Mouse (Mus musculus) neural tube, embryonic 14.5 days (tissue): Measurements from ENCODE around the gene Idua. TPM values are rescaled to one million over a fixed set of nuclear protein-coding genes. Genes with fewer than 3 reads are reported as not detected.

Experiments
- ATAC-seq: fragments of 200-750 bp; cut with Nextera tagmentation; 2 replicates; pipeline ENCODE4 v1.8.0; 2017; ENCODE audit warnings: low read depth, mild to moderate bottlenecking, moderate TSS enrichment, moderate library complexity
- H3K27ac ChIP-seq: fragments of 300-500 bp; sonication (generic); 2 replicates; pipeline ENCODE4 v1.5.1; 2014; ENCODE audit warnings: low read depth, mild to moderate bottlenecking, control low read depth, low read length, moderate library complexity, mixed read lengths
- H3K27me3 ChIP-seq: fragments of 300-500 bp; sonication (generic); 2 replicates; pipeline ENCODE4 v1.6.1; 2014; ENCODE audit warnings: low read length; ENCODE audit not compliant: control insufficient read depth, insufficient read depth
- H3K36me3 ChIP-seq: fragments of 300-500 bp; sonication (generic); 2 replicates; pipeline ENCODE4 v1.6.1; 2014; ENCODE audit warnings: low read length, mixed read lengths; ENCODE audit not compliant: control insufficient read depth, insufficient read depth
- H3K4me1 ChIP-seq: fragments of 300-500 bp; sonication (generic); 2 replicates; pipeline ENCODE4 v1.6.1; 2014; ENCODE audit warnings: low read length; ENCODE audit not compliant: control insufficient read depth, insufficient read depth
- H3K4me2 ChIP-seq: fragments of 300-500 bp; sonication (generic); 2 replicates; pipeline ENCODE4 v1.6.1; 2014; ENCODE audit warnings: mild to moderate bottlenecking, low read depth, low read length, control low read depth
- H3K4me3 ChIP-seq: fragments of 300-500 bp; sonication (generic); 2 replicates; pipeline ENCODE4 v1.5.1; 2014; ENCODE audit warnings: low read depth, low read length, control low read depth, mixed read lengths
- H3K9ac ChIP-seq: fragments of 300-500 bp; sonication (generic); replicated peaks from 2 replicates; pipeline ENCODE4 v1.6.1; 2014; ENCODE audit warnings: low read depth, mild to moderate bottlenecking, control low read depth, low read length, mixed read lengths
- H3K9me3 ChIP-seq: fragments of 300-500 bp; sonication (generic); 2 replicates; pipeline ENCODE4 v1.6.1; 2016; ENCODE audit warnings: low read length; ENCODE audit not compliant: control insufficient read depth
- WGBS: fragments of 180-500 bp; shearing (Covaris S2); extraction: QIAGEN DNeasy Blood & Tissue Kit; methylation state at CpG from one replicate; pipeline ENCODE4 v1.1.7; 2014; 5-methylcytosine and 5-hydroxymethylcytosine counted together
- polyA plus RNA-seq: library from polyadenylated mRNA; unstranded; fragments of >200 nt; fragmentation: Nextera tagmentation; extraction: Ambion mirVana; gene quantifications from 2 replicates; pipeline ENCODE4 v1.2.1, GENCODE M21; 2014

Idua gene
- polyA plus RNA-seq, 1 experiment from 2014 or later: 12.2 TPM

DNA sequence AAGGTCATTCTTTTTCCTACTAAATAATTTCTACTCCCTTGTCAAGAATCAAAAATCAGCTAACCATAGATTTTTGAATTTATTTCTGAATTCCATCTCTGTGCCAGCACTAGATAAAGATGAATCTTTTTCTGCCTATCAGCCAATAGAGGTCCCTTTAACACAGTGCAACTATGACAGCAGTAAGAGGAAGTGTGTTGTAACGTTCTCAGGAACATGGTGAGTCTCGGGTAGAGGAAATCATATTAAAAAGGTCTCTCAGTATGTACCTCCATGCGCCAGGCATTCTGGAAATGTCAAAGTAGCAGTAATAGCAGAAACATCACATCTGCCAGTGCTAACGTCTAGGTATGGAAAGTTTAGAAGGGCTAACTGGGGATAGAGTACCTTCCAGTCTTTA, 24.0 kb upstream of the Idua start:
- no peak for ATAC-seq
- no peak overlapping the region for H3K9ac ChIP-seq
- H3K4me2 ChIP-seq: no peak overlapping the region
- no peaks in the 10 kb centered on the region for H3K27me3 ChIP-seq
- H3K4me1 ChIP-seq: no peaks in the 10 kb centered on the region
- 81% methylated on average over 4 of the region's 4 CpGs for WGBS
- no peak overlapping the region for H3K27ac ChIP-seq
- H3K4me3 ChIP-seq: no peak overlapping the region
- no peaks in the 10 kb centered on the region for H3K9me3 ChIP-seq
- H3K36me3 ChIP-seq: no peaks in the 10 kb centered on the region

DNA sequence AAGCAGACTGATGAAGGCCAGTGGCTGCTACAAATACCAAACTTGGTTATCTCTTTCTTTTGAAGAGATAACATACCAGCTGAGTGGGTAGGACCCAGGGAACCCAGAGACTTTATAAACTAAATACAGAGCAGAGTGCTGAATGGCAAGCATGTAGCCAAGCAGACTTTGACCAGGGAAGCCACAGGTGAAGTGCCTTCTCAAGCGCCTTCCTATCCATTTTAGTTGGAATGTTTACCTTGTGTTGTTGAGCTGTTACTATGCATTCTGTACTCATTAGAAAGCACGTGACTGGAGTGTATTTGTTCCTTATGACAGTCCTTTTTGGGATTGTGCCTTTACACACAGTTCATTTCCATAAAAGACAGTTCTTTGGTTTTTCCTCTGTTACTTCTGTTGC, 16.5 kb upstream of the Idua start:
- Histone ChIP-seq H3K36me3 (peaks cover 16% of the 10 kb centered on the region; the same call in 1 of the 2 replicates), H3K27ac (no peak overlapping the region), H3K4me1 (no peaks in the 10 kb centered on the region), H3K9ac (no peak overlapping the region), H3K9me3 (no peaks in the 10 kb centered on the region), H3K4me2 (no peak overlapping the region), H3K27me3 (no peaks in the 10 kb centered on the region), H3K4me3 (no peak overlapping the region)
- no peak for ATAC-seq
- WGBS: 80% methylated on average over 2 of the region's 2 CpGs

DNA sequence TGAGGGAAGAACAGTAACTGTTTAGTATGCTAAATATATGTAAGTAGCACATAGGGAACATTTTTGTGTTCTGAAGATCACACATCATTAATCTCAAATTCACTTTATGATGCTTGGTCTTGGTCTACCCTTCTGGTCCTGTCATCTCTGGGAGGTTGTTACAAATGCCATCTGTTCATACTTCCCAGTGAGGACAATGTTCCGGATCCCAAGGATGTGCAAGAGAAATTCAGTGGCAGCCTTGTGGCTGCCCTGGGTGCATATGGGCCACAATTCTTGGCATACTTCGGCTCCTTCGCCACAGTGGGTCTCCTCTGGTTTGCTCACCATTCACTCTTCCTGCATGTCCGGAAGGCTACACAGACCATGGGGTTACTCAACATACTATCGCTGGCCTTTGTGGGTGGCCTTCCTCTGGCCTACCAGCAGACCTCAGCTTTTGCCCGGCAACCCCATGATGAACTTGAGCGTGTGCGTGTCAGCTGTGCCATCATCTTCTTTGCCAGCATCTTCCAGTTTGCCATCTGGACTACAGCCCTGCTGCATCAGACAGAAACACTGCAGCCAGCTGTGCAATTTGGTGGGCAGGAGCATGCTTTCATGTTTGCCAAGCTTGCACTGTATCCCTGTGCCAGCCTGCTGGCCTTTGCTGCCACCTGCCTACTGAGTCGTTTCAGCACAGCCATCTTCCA, 14.3 kb upstream of the Idua start:
- Histone ChIP-seq H3K9ac (no peak overlapping the region), H3K4me1 (no peaks in the 10 kb centered on the region), H3K27ac (peak overlapping the region; percentile 10; the same call in 1 of the 2 replicates), H3K4me2 (no peak overlapping the region), H3K27me3 (no peaks in the 10 kb centered on the region), H3K36me3 (peaks cover 32% of the 10 kb centered on the region; the same call in 1 of the 2 replicates), H3K4me3 (no peak overlapping the region), H3K9me3 (no peaks in the 10 kb centered on the region)
- WGBS: 88% methylated on average over 9 of the region's 9 CpGs
- 0 out of 2 replicates have a peak, but pooled peaks have one; percentile 16 for ATAC-seq

DNA sequence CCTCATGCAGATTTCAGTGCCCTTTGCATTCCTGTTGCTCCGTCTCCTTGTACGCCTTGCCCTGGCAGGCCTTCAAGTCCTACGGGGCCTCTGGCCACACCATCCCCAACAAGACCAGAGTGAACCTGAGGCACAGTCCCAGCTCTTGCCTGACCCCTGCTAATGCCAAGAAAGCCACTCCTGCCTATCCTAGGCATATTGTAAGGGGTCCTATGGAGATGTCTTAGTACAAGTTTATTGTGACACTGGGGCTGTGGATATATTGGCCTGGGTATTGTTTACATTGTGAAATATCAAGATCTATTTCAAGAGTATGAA, 13.8 kb upstream of the Idua start:
- 95% methylated on average over 3 of the region's 3 CpGs for WGBS
- no peak for ATAC-seq

GRCm38 (mm10) chr5:108647311-108647710, 12.8 kb upstream of the Idua start:
- Histone ChIP-seq H3K36me3 (peaks cover 32% of the 10 kb centered on the region; the same call in 1 of the 2 replicates), H3K9ac (no peak overlapping the region), H3K4me3 (no peak overlapping the region), H3K4me1 (no peaks in the 10 kb centered on the region), H3K27ac (no peak overlapping the region), H3K27me3 (no peaks in the 10 kb centered on the region), H3K4me2 (no peak overlapping the region), H3K9me3 (no peaks in the 10 kb centered on the region)
- no peak for ATAC-seq
- WGBS: 90% methylated on average over 2 of the region's 2 CpGs

More for the DNA sequence above, 13.8 kb upstream of the Idua start:
- peaks cover 32% of the 10 kb centered on the region; the same call in 1 of the 2 replicates for H3K36me3 ChIP-seq
- H3K4me3 ChIP-seq: no peak overlapping the region
- no peak overlapping the region for H3K4me2 ChIP-seq
- H3K27ac ChIP-seq: peak overlapping the region; percentile 10; the same call in 1 of the 2 replicates
- no peaks in the 10 kb centered on the region for H3K27me3 ChIP-seq
- no peaks in the 10 kb centered on the region for H3K4me1 ChIP-seq
- no peaks in the 10 kb centered on the region for H3K9me3 ChIP-seq
- no peak overlapping the region for H3K9ac ChIP-seq

DNA sequence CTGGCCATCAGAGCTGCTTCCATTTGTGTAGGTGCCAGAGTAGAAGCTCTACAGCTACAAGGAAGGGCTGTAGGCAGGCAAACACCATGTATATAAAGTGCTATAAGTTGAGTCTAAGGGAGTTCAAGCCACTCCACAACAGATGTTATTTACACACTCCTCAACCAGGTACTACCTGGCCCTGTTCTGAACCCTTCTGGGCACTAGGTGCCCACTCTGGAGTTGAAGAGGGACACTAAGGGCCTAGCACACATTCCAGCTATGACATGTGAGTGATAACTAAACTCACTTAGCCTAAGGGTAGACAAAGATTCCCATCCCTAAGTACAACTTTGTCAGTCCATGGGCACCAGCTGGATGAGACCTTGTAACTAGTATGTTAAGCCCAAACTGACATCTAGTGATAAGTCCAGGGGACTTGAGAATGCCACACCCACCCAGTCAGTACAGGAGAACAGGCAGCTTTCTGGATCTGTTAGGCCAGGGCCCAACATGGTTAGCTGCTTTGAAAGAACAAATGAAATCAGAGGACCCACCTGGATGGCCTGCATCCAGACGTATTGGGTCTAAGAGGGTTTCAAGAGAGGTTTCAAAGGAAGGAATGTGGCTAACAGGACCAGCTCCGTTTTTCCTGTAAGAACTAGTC, 12.2 kb upstream of the Idua start:
- WGBS: 91% methylated on average over 2 of the region's 2 CpGs
- H3K4me3 ChIP-seq: no peak overlapping the region
- no peak overlapping the region for H3K4me2 ChIP-seq
- H3K9me3 ChIP-seq: no peaks in the 10 kb centered on the region
- ATAC-seq: no peak
- H3K36me3 ChIP-seq: peaks cover 34% of the 10 kb centered on the region
- H3K4me1 ChIP-seq: no peaks in the 10 kb centered on the region
- H3K9ac ChIP-seq: no peak overlapping the region
- H3K27me3 ChIP-seq: no peaks in the 10 kb centered on the region
- H3K27ac ChIP-seq: no peak overlapping the region

GRCm38 (mm10) chr5:108648937-108649576, 11.1 kb upstream of the Idua start:
- H3K27ac ChIP-seq: no peak overlapping the region
- H3K36me3 ChIP-seq: peaks cover 44% of the 10 kb centered on the region
- H3K27me3 ChIP-seq: no peaks in the 10 kb centered on the region

GRCm38 (mm10) chr5:108650341-108650740, 9.8 kb upstream of the Idua start:
- H3K9me3 ChIP-seq: no peaks in the 10 kb centered on the region

More at GRCm38 (mm10) chr5:108648937-108649576, 11.1 kb upstream of the Idua start:
- WGBS: 93% methylated on average over 11 of the region's 11 CpGs
- Histone ChIP-seq H3K4me1 (no peaks in the 10 kb centered on the region), H3K9me3 (no peaks in the 10 kb centered on the region), H3K9ac (no peak overlapping the region), H3K4me2 (no peak overlapping the region), H3K4me3 (no peak overlapping the region)
- ATAC-seq: no peak

DNA sequence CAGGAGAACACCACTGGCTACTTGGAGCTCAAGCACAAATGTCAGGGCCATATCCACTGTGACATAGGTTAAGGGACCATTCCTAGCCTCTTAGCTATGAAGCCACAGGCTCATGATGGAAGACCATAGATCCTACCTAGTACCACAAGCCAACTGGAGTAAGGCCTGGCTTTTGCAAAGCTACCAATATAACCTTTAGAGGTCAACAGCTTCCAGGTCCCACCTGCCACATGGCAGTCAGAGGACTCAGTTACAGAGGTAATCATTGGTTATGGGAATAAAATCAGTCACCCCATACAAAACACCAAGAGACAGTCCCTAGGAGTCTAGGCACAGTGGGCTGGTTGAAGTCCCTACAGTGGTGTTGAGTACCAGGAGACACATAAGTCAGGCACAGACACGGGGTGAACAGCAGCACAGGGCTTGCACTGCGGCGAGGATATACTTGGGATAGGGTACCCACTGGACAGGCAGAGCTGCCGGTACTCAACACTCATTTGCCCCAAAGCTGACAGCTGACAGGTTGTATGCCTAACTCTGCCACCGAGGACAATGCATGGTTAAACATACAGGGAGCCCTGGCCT, 8.9 kb upstream of the Idua start:
- WGBS: 84% methylated on average over 5 of the region's 5 CpGs
- H3K4me3 ChIP-seq: no peak overlapping the region
- no peaks in the 10 kb centered on the region for H3K9me3 ChIP-seq
- H3K27me3 ChIP-seq: no peaks in the 10 kb centered on the region
- no peak overlapping the region for H3K9ac ChIP-seq
- H3K4me2 ChIP-seq: no peak overlapping the region
- no peak for ATAC-seq
- H3K4me1 ChIP-seq: no peaks in the 10 kb centered on the region
- peaks cover 58% of the 10 kb centered on the region for H3K36me3 ChIP-seq
- no peak overlapping the region for H3K27ac ChIP-seq

More at GRCm38 (mm10) chr5:108650341-108650740, 9.8 kb upstream of the Idua start:
- Histone ChIP-seq H3K27ac (no peak overlapping the region), H3K4me1 (no peaks in the 10 kb centered on the region), H3K36me3 (peaks cover 57% of the 10 kb centered on the region), H3K27me3 (no peaks in the 10 kb centered on the region), H3K4me3 (no peak overlapping the region), H3K4me2 (no peak overlapping the region), H3K9ac (no peak overlapping the region)
- ATAC-seq: no peak
- WGBS: 92% methylated on average over 7 of the region's 7 CpGs
